Comparison of ENCODE assay signal across 24 mouse cellular contexts in the genomic region with DNA sequence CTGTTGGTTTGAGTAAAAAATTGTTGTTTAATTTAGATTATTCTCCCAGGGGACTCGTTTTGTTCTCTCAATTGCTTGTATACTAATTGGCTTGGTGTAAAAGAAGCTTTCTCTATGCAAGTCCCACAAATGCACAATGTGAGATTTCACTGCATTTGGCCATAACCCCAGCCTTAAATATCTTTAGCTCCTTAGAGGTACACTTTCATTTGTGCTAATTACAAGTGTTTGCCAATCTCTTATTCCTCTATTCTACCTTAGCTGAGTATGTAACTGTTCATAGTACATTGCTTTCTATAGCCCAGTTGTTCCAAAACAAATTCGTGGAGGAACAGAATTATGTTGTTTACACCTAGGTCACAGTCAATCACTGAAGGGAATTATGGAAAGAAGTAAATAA.
"Had no signal": no experiment of that assay in that cellular context is flagged by ENCODE, and none has a peak within 500 bp of the region (broad histone marks: within the 10 kb centered on the region; RNA-seq: fewer than 3 reads in every experiment).

No protein-coding gene starts in this region.

- H3K4me3 ChIP-seq: kidney, embryonic 15.5 days; limb, embryonic 12.5 days; limb, embryonic 15.5 days; midbrain, embryonic 13.5 days; neural tube, embryonic 12.5 days had no signal

- DNase-seq: kidney, adult 11 months; kidney, adult 8-10 months; kidney, postnatal 10 days; kidney, postnatal 36 days; layer of hippocampus, postnatal 36 days; left cerebral cortex, postnatal 4 days; liver, postnatal 0 days; lung, embryonic 14.5 days; right cerebral cortex, adult 18-20 months; right cerebral cortex, postnatal 14 days; right cerebral cortex, postnatal 4 days; thymus, adult 2 months; thymus, postnatal 14 days had no signal

- H3K9ac ChIP-seq: kidney, embryonic 15.5 days; limb, embryonic 12.5 days; limb, embryonic 15.5 days; liver, embryonic 14.5 days; liver, postnatal 0 days; lung, embryonic 14.5 days; midbrain, embryonic 13.5 days; neural tube, embryonic 12.5 days had no signal

- H3K36me3 ChIP-seq: kidney, embryonic 15.5 days; limb, embryonic 12.5 days; limb, embryonic 15.5 days; midbrain, embryonic 13.5 days; neural tube, embryonic 12.5 days had no signal

- H3K27me3 ChIP-seq: kidney, embryonic 15.5 days; limb, embryonic 12.5 days; limb, embryonic 15.5 days; midbrain, embryonic 13.5 days; neural tube, embryonic 12.5 days had no signal

- H3K9me3 ChIP-seq: kidney, embryonic 15.5 days; limb, embryonic 12.5 days; limb, embryonic 15.5 days; midbrain, embryonic 13.5 days; neural tube, embryonic 12.5 days had no signal

- H3K4me1 ChIP-seq: kidney, embryonic 15.5 days; limb, embryonic 12.5 days; limb, embryonic 15.5 days; midbrain, embryonic 13.5 days; neural tube, embryonic 12.5 days had no signal

- H3K4me2 ChIP-seq: kidney, embryonic 15.5 days; limb, embryonic 12.5 days; limb, embryonic 15.5 days; liver, embryonic 11.5 days; lung, embryonic 14.5 days; midbrain, embryonic 13.5 days; neural tube, embryonic 12.5 days had no signal

- ATAC-seq: liver, postnatal 0 days; lung, postnatal 0 days; midbrain, embryonic 13.5 days; midbrain, embryonic 16.5 days had no signal

- H3K27ac ChIP-seq: kidney, embryonic 15.5 days; limb, embryonic 12.5 days; limb, embryonic 15.5 days; liver, embryonic 14.5 days; macrophage; midbrain, embryonic 13.5 days; neural tube, embryonic 12.5 days; stomach, postnatal 0 days had no signal
